Mouse (Mus musculus): ENCODE results near the gene Tmem183a.

GRCm38 (mm10) chr1:134381795-134382625, 20.2 kb upstream of the Tmem183a start:
- no peak for TF ChIP-seq CTCF (IDR thresholded peaks at IDR 0.05; ENCODE audit: insufficient read depth, low read length)
- TF ChIP-seq POLR2A (IDR thresholded peaks at IDR 0.05; ENCODE audit: borderline replicate concordance, extremely low read depth, low read depth, low read length) = no peak
